Mouse (Mus musculus) lung, embryonic 16.5 days (tissue): ENCODE measurements around the gene Col5a1. TPM values are rescaled to one million over a fixed set of nuclear protein-coding genes. Genes with fewer than 3 reads are reported as not detected.

Source experiments
- ATAC-seq: fragments of 200-750 bp; cut with Nextera tagmentation; 2 replicates; pipeline ENCODE4 v1.8.0; 2017; ENCODE audit warnings: low read depth, mild to moderate bottlenecking, moderate library complexity
- H3K27ac ChIP-seq: fragments of 300-500 bp; sonication (generic); 2 replicates; pipeline ENCODE4 v1.5.1; 2014; ENCODE audit warnings: mild to moderate bottlenecking, control low read depth, low read length
- H3K27me3 ChIP-seq: fragments of 300-500 bp; sonication (generic); 2 replicates; pipeline ENCODE4 v1.6.1; 2014; ENCODE audit warnings: low read depth, low read length, mixed read lengths; ENCODE audit not compliant: control insufficient read depth, insufficient read depth
- H3K36me3 ChIP-seq: fragments of 300-500 bp; sonication (generic); 2 replicates; pipeline ENCODE4 v1.6.1; 2014; ENCODE audit warnings: low read length; ENCODE audit not compliant: control insufficient read depth, insufficient read depth
- H3K4me1 ChIP-seq: fragments of 300-500 bp; sonication (generic); replicated peaks from 2 replicates; pipeline ENCODE4 v1.6.1; 2014; ENCODE audit warnings: low read length, mixed read lengths; ENCODE audit not compliant: control insufficient read depth, insufficient read depth
- H3K4me2 ChIP-seq: fragments of 300-500 bp; sonication (generic); 2 replicates; pipeline ENCODE4 v1.6.1; 2014; ENCODE audit warnings: low read depth, low read length, control low read depth
- H3K4me3 ChIP-seq: fragments of 300-500 bp; sonication (generic); 2 replicates; pipeline ENCODE4 v1.5.1; 2014; ENCODE audit warnings: mild to moderate bottlenecking, low read length, control low read depth
- H3K9ac ChIP-seq: fragments of 300-500 bp; sonication (generic); 2 replicates; pipeline ENCODE4 v1.6.1; 2014; ENCODE audit warnings: low read length, control low read depth
- H3K9me3 ChIP-seq: fragments of 300-500 bp; sonication (generic); 2 replicates; pipeline ENCODE4 v1.6.1; 2016; ENCODE audit warnings: low read length; ENCODE audit not compliant: control insufficient read depth
- WGBS: fragments of 180-500 bp; shearing (Covaris S2); extraction: QIAGEN DNeasy Blood & Tissue Kit; methylation state at CpG from one replicate; pipeline ENCODE4 v1.1.7; 2014; 5-methylcytosine and 5-hydroxymethylcytosine counted together
- polyA plus RNA-seq: library from polyadenylated mRNA; unstranded; fragments of >200 nt; fragmentation: Nextera tagmentation; extraction: Ambion mirVana; gene quantifications from 2 replicates; pipeline ENCODE4 v1.2.1, GENCODE M21; 2015

Col5a1 gene
- polyA plus RNA-seq, 1 experiment from 2014 or later: 66.2 TPM

DNA sequence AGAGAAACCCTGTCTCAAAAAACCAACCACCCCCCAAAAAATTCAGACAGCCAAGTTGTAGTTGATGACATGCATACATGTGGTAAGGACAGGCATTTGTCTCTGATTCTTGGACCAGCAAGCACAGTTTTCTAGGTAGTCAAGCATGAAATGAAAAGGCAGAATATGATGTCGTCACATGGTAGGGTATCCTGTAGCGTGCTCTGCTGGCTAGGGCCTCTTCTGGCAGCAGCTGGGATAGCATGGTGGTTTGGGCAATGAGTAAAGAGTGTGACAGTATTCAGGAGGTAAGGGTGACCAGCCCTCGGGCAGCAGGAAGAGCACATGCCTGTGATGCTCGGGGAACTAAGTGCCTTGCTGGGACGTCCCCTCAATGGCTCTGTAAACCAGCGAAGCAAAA lies 73.0 kb downstream of the Col5a1 start:
- WGBS: 70% methylated on average over 6 of the region's 6 CpGs
- no peak for ATAC-seq
- Histone ChIP-seq H3K4me1 (peaks cover 28% of the 10 kb centered on the region), H3K9me3 (no peaks in the 10 kb centered on the region), H3K27me3 (no peaks in the 10 kb centered on the region), H3K36me3 (no peaks in the 10 kb centered on the region; the same call in 1 of the 2 replicates), H3K4me2 (no peak overlapping the region), H3K27ac (no peak overlapping the region), H3K9ac (no peak overlapping the region), H3K4me3 (no peak overlapping the region)

- 91% methylated on average over 2 of the region's 2 CpGs for WGBS
- Histone ChIP-seq H3K4me3 (no peak overlapping the region), H3K36me3 (peaks cover 3% of the 10 kb centered on the region; the same call in 1 of the 2 replicates), H3K27ac (no peak overlapping the region), H3K4me1 (peaks cover 17% of the 10 kb centered on the region), H3K9ac (no peak overlapping the region), H3K9me3 (no peaks in the 10 kb centered on the region), H3K4me2 (no peak overlapping the region), H3K27me3 (no peaks in the 10 kb centered on the region)
- no peak for ATAC-seq
Observed at GRCm38 (mm10) chr2:27961190-27961589, 75.0 kb downstream of the Col5a1 start.

DNA sequence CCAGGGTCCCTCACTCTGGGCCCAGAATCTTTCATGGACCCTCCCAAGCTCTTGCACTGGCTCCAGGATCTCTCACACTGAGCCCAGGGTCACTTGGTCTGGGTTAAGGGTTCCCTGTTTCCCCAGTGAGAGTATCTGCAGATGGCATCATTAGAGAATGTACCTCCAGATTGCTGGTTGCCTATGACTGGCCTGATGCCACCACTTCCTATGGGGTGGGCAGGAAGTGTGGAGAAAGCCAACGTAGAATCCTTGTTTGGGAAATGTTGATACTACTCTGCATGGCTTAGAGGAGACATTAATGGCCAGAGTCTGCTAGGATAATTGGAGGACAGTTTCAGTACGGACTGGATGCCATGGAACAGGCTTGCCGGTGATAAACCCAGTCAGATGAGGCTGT lies 76.2 kb downstream of the Col5a1 start:
- WGBS: 67% methylated on average over 3 of the region's 3 CpGs
- Histone ChIP-seq H3K9ac (no peak overlapping the region), H3K9me3 (no peaks in the 10 kb centered on the region), H3K27me3 (no peaks in the 10 kb centered on the region), H3K4me3 (no peak overlapping the region), H3K4me1 (peaks cover 5% of the 10 kb centered on the region; the same call in 1 of the 2 replicates), H3K4me2 (no peak overlapping the region), H3K27ac (no peak overlapping the region), H3K36me3 (peaks cover 7% of the 10 kb centered on the region)
- no peak for ATAC-seq

DNA sequence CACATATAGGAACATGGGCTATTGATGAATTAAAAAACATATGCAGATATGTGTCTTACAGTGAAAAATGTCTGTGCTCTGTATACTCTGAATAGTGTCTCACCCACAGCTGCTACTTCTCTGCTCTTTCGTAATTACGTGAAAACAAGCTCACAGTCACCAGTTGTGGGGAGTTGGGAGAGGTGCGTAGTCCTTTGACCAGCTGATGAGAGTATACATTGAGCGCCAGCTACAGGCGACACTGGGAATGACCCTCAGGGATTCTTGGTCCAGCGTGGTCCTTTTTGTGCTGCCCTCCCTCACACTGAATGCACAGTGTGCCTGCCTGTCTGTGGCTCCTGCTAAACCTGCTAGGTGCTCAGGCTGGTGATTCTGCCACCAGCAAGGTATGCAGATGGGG lies 82.9 kb downstream of the Col5a1 start:
- Histone ChIP-seq H3K36me3 (peaks cover 7% of the 10 kb centered on the region), H3K4me3 (no peak overlapping the region), H3K27ac (no peak overlapping the region), H3K27me3 (no peaks in the 10 kb centered on the region), H3K4me2 (no peak overlapping the region), H3K9me3 (no peaks in the 10 kb centered on the region), H3K9ac (no peak overlapping the region), H3K4me1 (no peaks in the 10 kb centered on the region)
- WGBS: 13% methylated on average over 6 of the region's 6 CpGs
- ATAC-seq: peak; percentile 54

GRCm38 (mm10) chr2:27973840-27974239 lies 87.6 kb downstream of the Col5a1 start:
- 50% methylated on average over 3 of the region's 3 CpGs for WGBS
- ATAC-seq: 0 out of 2 replicates have a peak, but pooled peaks have one; percentile 40
- H3K9me3 ChIP-seq: no peaks in the 10 kb centered on the region
- H3K9ac ChIP-seq: no peak overlapping the region
- no peak overlapping the region for H3K4me2 ChIP-seq
- H3K4me3 ChIP-seq: no peak overlapping the region
- peaks cover 8% of the 10 kb centered on the region for H3K36me3 ChIP-seq
- no peaks in the 10 kb centered on the region for H3K27me3 ChIP-seq
- no peak overlapping the region for H3K27ac ChIP-seq
- H3K4me1 ChIP-seq: no peaks in the 10 kb centered on the region

DNA sequence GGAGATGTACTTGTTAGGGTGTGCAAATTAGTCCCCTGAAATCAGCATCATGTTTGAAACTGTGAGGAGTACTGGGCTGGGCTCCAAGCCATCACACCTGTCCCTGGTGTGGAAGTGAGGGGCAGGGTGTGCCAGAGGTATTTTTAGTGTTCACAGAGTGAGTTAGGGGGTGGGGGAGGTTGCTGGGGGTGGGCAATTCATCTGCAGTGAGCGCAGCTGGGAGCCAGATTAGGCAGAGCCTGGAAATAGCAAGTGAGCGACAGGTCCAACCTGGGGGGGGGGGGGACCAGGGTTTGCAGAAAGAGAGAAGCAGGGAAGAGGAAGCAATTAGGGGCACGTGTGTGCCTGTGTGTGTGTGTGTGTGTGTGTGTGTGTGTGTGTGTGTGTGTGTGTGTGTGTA lies 89.6 kb downstream of the Col5a1 start:
- Histone ChIP-seq H3K4me1 (no peaks in the 10 kb centered on the region), H3K27me3 (no peaks in the 10 kb centered on the region), H3K9me3 (no peaks in the 10 kb centered on the region), H3K9ac (no peak overlapping the region), H3K27ac (no peak overlapping the region), H3K4me3 (no peak overlapping the region), H3K4me2 (no peak overlapping the region), H3K36me3 (peaks cover 10% of the 10 kb centered on the region)
- WGBS: 36% methylated on average over 2 of the region's 3 CpGs
- no peak for ATAC-seq

DNA sequence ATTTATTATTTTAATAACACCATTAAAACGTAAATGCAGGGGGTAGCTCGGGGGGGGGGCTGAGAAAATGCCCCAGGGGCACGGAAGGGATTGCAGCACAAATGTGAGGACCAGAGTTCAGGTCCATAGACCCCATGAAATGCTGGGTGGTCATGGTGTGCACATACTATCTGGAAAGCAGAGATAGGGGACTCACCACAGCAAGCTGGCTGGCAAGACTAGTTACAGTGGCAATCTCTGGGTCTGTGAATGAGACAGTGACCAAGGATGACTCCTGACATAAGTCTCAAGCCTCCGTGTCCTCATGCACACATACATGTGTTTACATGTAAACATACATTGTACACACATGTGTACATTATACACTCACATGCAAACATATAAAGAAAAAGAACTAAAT lies 90.3 kb downstream of the Col5a1 start:
- no peak for ATAC-seq
- H3K27ac ChIP-seq: no peak overlapping the region
- peaks cover 3% of the 10 kb centered on the region for H3K4me1 ChIP-seq
- H3K4me2 ChIP-seq: no peak overlapping the region
- H3K9me3 ChIP-seq: no peaks in the 10 kb centered on the region
- H3K27me3 ChIP-seq: no peaks in the 10 kb centered on the region
- H3K9ac ChIP-seq: no peak overlapping the region
- H3K36me3 ChIP-seq: peaks cover 10% of the 10 kb centered on the region
- H3K4me3 ChIP-seq: no peak overlapping the region
- WGBS: 69% methylated on average over 4 of the region's 4 CpGs

DNA sequence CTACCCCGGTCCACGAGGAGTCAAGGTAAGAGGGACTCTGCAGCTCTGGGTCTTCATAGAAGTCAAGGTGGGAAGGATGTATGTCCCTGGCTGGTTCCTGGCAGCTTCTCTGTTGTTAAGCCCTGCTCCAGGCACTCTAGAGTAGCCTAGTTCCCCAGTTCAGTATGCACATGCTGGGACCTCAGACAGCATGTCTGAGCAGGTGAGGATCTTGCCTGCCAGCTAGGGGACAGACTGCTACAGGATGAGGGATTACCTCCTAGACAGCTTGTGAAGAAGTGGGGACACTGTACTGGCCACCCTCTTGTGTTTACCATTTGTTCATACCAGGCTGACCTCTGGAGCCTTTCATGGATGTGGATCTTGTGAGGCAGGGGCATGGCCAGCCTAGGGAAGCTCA lies 94.8 kb downstream of the Col5a1 start:
- peaks cover 10% of the 10 kb centered on the region for H3K36me3 ChIP-seq
- H3K4me3 ChIP-seq: no peak overlapping the region
- no peaks in the 10 kb centered on the region for H3K9me3 ChIP-seq
- H3K27ac ChIP-seq: no peak overlapping the region
- no peak overlapping the region for H3K9ac ChIP-seq
- no peak for ATAC-seq
- no peaks in the 10 kb centered on the region for H3K27me3 ChIP-seq
- no peak overlapping the region for H3K4me2 ChIP-seq
- 81% methylated on average over 2 of the region's 2 CpGs for WGBS
- H3K4me1 ChIP-seq: peaks cover 10% of the 10 kb centered on the region

DNA sequence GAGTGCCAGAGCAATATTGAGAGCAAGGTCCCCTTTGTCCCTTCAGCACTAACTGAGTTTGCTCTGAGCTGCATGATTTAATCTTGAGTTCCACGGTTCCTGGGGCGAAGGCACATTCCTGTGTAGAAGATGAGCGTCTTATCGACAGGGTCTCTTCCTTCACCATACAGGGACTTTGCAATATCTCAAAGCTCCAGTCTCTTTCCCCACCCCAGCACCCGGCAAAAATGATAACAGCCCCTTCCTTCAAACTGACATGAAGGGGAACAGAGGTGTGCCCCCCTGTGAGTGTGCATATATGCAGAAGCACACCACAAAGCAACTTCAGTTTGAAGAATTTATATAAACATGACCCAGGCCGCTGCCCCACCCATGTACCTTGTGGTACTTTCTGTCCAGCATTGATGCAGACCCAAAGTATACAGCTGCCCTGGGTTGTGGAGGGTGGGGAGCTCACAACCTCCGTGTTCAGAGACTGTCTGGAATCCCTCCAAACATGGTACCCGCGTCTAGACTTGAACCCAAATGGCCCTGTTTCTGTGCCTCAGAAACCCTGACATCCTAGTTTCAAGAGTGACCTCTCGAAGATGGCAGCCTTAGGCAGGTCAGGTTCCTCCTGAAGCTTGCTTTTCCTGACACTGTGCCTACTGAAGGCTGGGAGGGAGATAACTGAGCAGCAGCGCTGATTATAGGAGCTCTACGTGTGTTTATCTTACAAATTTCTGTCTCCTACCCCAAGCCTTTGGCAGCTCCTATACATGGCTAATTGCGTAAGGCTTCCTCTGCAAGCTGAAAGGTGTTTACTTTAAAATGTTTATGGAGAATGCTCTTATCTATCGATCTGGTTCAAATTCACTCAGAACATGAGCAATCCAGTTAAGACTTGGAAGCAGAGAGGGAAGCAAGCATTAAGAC lies 95.7 kb downstream of the Col5a1 start:
- Histone ChIP-seq H3K9ac (no peak overlapping the region), H3K4me2 (no peak overlapping the region), H3K4me1 (peaks cover 10% of the 10 kb centered on the region), H3K27ac (peak overlapping the region; percentile 19; the same call in 1 of the 2 replicates), H3K36me3 (peaks cover 5% of the 10 kb centered on the region), H3K9me3 (no peaks in the 10 kb centered on the region), H3K27me3 (no peaks in the 10 kb centered on the region), H3K4me3 (no peak overlapping the region)
- WGBS: 38% methylated on average over 14 of the region's 14 CpGs
- peak; percentile 70 for ATAC-seq
